In the genomic region with DNA sequence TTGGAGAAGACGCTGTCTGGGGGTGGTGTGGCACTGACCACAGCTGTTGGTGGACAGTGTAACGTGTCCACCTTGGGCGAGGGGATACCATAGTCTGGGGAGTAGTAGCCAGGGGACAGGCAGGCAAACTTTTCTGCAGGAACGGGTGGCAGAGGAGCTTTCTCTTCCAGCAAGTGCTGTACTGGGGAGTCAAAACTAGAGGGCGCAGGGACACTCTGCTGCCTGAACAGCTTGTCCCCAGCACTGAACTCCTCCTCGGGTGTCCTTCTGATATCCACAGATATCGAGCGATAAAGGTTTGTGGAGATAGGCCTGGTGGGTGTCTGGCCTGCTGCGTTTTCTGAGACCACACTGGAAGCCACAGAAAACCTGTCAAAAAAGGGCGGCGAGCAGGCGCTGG, we compare ENCODE assay signal across 18 mouse cellular contexts. TPM values are rescaled to one million over a fixed set of nuclear protein-coding genes. Genes with fewer than 3 reads are reported as not detected.
DNase-seq lines count a peak whose midpoint lies in the region; TF ChIP-seq lines count a peak whose summit lies in the region.
"Had no signal": no experiment of that assay in that cellular context is flagged by ENCODE, and none has a peak within 500 bp of the region (broad histone marks: within the 10 kb centered on the region; RNA-seq: fewer than 3 reads in every experiment).

No protein-coding gene starts in this region.

- H3K27me3 ChIP-seq in kidney, adult 2 months (replicated peaks; ENCODE audit: control insufficient read depth, insufficient read depth, low read length) = no peaks in the 10 kb centered on the region
- H3K27me3 ChIP-seq in testis, adult 2 months (ENCODE audit: control insufficient read depth, insufficient read depth, low read length) = no peaks in the 10 kb centered on the region
- H3K27me3 ChIP-seq: hindbrain, embryonic 15.5 days; limb, embryonic 12.5 days; lung, embryonic 15.5 days; stomach, embryonic 15.5 days had no signal

- no peak for TF ChIP-seq POLR2A in kidney, adult 2 months (IDR thresholded peaks at IDR 0.05; ENCODE audit: low read depth, low read length)
- TF ChIP-seq POLR2A in testis, adult 2 months (IDR thresholded peaks at IDR 0.05; ENCODE audit: control insufficient read depth, low read depth, low read length) = no peak

- no peaks in the 10 kb centered on the region for H3K4me1 ChIP-seq in kidney, adult 2 months (ENCODE audit: control insufficient read depth, insufficient read depth, low read length)
- no peaks in the 10 kb centered on the region; the same call in 1 of the 2 replicates for H3K4me1 ChIP-seq in testis, adult 2 months (ENCODE audit: control insufficient read depth, insufficient read depth, low read length)
- H3K4me1 ChIP-seq: hindbrain, embryonic 15.5 days; limb, embryonic 12.5 days; lung, embryonic 15.5 days; stomach, embryonic 15.5 days had no signal

- no peak overlapping the region for H3K27ac ChIP-seq in kidney, adult 2 months (ENCODE audit: insufficient read depth, low read depth, low read length)
- H3K27ac ChIP-seq in testis, adult 2 months (ENCODE audit: control insufficient read depth, insufficient read depth, low read depth, low read length) = no peak overlapping the region
- H3K27ac ChIP-seq: hindbrain, embryonic 15.5 days; limb, embryonic 12.5 days; lung, embryonic 15.5 days; stomach, embryonic 15.5 days had no signal

- H3K4me3 ChIP-seq in kidney, adult 2 months (ENCODE audit: insufficient read depth, low read depth, low read length) = no peak overlapping the region
- H3K4me3 ChIP-seq in testis, adult 2 months (ENCODE audit: control insufficient read depth, low read depth, low read length) = no peak overlapping the region
- H3K4me3 ChIP-seq: hindbrain, embryonic 15.5 days; limb, embryonic 12.5 days; lung, embryonic 15.5 days; stomach, embryonic 15.5 days had no signal

- DNase-seq in kidney, adult 2 months = no peak
- DNase-seq in kidney, adult 18-20 months = no peak
- no peak for DNase-seq in testis, postnatal 14 days (ENCODE audit: low spot score)
- DNase-seq in brain, adult 2 months (ENCODE audit: low read depth, low spot score) = peak; percentile 31
- no peak for DNase-seq in adrenal gland, postnatal 25 days
- no peak for DNase-seq in spleen, adult 12 weeks (ENCODE audit: low spot score)
- DNase-seq: cerebellum, adult 18-20 months; embryo, embryonic 11 days; heart, adult 18-20 months; spleen, adult 18-20 months had no signal

- H3K36me3 ChIP-seq in kidney, adult 2 months (ENCODE audit: control insufficient read depth, insufficient read depth, low read length) = peaks cover 16% of the 10 kb centered on the region
- H3K36me3 ChIP-seq in testis, adult 2 months (ENCODE audit: control insufficient read depth, insufficient read depth, low read length) = no peaks in the 10 kb centered on the region; the same call in 1 of the 2 replicates

- WGBS in kidney, adult 2 months = 83% methylated on average over 12 of the region's 12 CpGs

- peak; percentile 40 for TF ChIP-seq CTCF in kidney, adult 2 months (conservative IDR thresholded peaks at IDR 0.05; ENCODE audit: insufficient read depth, insufficient read length, low read depth, low read length)
- TF ChIP-seq CTCF in testis, adult 2 months (IDR thresholded peaks at IDR 0.05; ENCODE audit: control insufficient read depth, insufficient read depth, insufficient replicate concordance, low read depth, low read length) = peak; percentile 33; the same call in 1 of the 2 replicates

RNA-seq across cellular contexts. Expression of a gene that starts 43.7 kb away (rescaled TPM):
- 0.11 TPM in 1 of 2 replicates, not detected in the other for polyA plus RNA-seq in kidney, adult 2 months (2012; rRNA removed)
- 0.12 and 0.14 TPM in 2 replicates for polyA plus RNA-seq in testis, adult 2 months (2012; rRNA removed)
- total RNA-seq in adrenal gland, postnatal 25 days (2021) = 0.55 TPM in 1 of 2 replicates, not detected in the other
- total RNA-seq: heart, adult 18-20 months; megakaryocyte-erythroid progenitor cell, adult 5-6 weeks; monocyte, adult 5-6 weeks had no signal
- polyA plus RNA-seq: heart, postnatal 0 days had no signal
